Mouse (Mus musculus): ENCODE results near the gene Enox1.

Gene Enox1

DNA sequence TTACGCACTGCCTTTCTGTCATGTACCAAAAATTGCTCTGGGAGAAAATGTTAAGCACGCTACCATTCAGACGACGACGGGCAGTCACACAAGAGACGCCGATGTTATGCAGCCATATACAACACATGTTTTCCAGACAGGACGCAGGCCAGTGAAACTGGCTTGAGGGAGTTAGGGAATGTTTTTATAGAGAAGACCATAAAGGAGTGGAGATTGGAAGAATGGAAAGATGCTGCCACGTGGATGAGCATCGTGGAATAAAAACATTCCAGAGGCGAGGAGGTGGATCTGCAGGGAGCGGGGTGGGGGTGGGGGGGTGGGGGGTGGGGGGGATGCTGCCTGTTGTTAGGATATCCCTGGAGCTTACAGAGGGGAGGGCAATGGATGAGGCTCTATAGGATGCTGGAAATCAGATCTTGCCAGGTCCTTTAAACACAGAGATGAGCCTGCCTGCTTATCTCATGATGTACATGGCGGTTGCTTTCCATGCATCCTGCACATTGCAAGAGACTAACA is 116.4 kb downstream of the Enox1 start:
- DNase-seq (ENCODE audit: low spot score in 2 of 2) = no peak

- no peak for DNase-seq (ENCODE audit: low spot score in 2 of 2)
Observed at GRCm38 (mm10) chr14:77273721-77274120, 117.2 kb downstream of the Enox1 start.

GRCm38 (mm10) chr14:77275607-77276006 is 119.0 kb downstream of the Enox1 start:
- DNase-seq (ENCODE audit: low spot score in 2 of 2) = no peak

- DNase-seq (ENCODE audit: low spot score in 2 of 2) = no peak
Observed at GRCm38 (mm10) chr14:77279143-77279542, 122.6 kb downstream of the Enox1 start.

DNA sequence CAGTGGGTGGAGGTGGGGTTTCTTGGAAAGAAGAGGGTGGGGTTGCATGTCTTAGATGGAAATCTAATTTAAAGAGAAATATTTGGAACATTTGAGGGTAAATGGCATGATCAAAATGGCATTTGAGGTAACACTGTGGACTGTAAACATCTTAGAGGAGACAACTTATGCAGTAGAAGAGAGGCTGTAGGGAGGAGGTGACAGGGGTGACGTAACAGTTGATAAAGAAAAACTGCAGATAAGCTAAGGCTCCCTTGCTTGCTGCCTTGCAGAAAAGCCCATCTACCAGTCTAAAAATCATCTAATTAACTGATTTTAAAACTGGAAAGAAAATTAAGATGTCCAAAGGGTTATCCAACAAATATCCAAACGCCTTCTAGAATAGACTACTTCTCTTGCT is 123.9 kb downstream of the Enox1 start:
- no peak for DNase-seq (ENCODE audit: low spot score in 2 of 2)

DNA sequence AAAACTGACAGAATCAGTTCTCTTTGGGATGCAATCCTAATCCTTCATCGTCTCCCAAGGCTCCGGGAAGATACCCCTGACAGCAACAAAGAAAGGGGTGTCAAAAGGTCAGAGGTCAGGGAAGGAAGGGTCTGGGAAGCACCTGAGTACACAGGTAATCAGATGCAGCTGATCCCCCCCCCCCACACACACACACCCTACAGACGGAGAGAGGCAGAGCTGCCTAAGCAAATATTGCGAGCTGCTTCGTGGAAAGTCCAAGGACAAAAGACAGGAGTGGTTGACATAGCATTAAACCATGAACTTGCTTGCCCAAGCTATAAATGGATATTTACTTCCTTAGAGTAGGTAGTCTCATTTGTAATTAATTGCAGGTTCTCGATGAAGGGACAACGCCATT is 124.3 kb downstream of the Enox1 start:
- no peak for DNase-seq (ENCODE audit: low spot score in 2 of 2)

DNA sequence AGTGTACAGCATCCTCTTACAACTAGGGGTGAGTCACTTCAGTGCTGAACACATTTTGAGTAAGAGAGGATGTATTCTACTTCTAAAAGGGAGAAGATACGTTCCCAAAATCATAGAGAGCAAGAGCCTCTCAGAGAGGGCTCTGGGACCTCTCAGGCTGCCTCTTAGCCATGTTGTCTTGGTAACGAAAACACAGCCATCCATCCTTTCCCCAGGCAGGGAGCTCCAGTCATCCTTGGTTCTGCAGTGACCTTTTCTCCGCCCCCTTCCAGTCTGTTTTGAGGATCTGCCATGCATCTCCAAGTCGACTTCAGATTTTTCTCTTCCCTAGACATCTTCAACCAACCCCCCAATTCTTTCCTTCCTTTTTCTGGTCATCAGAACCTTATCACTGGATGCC is 127.4 kb downstream of the Enox1 start:
- DNase-seq (ENCODE audit: low spot score in 2 of 2) = no peak

DNA sequence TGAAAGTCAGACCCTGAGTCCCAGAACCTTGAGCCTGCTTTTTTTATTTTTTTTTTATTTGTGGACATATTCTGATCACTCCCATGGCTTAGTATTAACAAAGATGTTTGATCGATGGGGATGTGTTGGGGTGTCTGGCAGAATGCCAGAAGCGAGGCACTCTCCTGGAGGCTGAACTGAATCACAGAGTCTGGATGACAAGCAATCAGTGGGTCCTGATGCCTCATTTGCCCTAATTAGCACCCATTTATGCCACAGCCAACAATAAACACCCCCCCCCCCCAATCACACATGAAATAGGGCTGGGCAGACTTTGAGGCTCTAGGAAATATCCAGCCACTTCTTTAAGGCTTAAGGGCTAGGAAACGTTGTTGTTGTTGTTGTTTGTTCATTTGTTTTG is 128.9 kb downstream of the Enox1 start:
- no peak for DNase-seq (ENCODE audit: low spot score in 2 of 2)

DNA sequence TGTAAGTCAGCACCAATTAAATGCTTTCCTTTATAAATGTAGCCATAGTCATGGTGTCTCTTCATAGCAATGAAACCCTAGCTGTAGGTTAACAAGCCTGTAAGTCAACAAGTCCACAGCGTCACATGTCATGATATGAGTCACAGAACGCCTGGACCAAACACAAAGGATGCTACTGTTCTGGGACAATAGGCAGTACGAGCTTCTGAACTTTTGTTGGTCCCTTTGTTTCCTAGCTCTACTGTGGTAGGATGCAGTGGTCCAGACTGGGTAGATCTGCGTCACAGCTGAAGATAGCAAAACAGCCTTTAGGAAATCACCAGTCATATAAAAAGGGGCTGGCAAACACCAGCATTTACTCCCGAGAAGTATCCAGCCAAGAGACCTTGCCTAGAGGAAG is 135.2 kb downstream of the Enox1 start:
- no peak for DNase-seq (ENCODE audit: low spot score in 2 of 2)

- no peak for DNase-seq (ENCODE audit: low spot score in 2 of 2)
Observed at GRCm38 (mm10) chr14:77297039-77297438, 140.5 kb downstream of the Enox1 start.

GRCm38 (mm10) chr14:77298327-77298726 is 141.8 kb downstream of the Enox1 start:
- DNase-seq (ENCODE audit: low spot score in 2 of 2) = no peak

DNA sequence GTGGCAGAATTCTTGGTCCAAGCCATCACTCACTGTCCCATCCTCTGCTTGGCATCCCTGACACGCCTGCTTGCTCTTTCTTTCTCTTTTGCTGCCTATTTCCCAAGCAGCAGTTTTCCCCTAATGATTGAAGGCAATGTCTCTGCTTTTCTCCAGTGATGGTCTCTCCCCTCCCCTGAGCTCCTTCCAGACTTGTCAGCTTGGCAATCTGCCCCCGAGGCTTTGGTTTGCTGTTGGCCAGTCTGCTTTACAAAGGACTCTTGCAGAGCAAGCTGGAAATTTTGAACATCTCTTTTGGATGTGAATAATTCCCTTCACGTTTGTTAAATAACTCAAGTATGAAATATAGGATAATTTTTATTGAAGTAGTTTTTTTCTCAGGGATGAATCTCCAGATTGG is 153.0 kb downstream of the Enox1 start:
- DNase-seq (ENCODE audit: low spot score in 2 of 2) = no peak

DNA sequence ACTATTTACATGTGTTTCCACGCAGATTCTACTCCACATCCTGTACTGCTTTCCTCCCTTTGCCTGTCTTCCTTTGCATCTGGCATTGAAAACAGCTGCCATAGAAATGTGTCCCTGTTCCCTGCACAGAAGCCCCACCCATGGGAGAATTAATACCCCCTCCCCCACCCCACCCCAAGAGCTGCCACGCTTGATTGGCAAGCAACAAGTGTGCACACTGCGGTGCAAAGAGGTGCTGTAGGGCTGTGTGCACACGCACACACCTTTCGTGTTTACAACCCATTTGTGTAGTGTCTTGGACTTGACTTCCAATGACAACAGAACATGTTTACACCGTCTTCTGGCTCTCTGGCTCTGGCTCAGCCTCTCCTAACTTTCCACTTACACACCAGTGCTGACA is 154.9 kb downstream of the Enox1 start:
- DNase-seq (ENCODE audit: low spot score in 2 of 2) = no peak

- DNase-seq (ENCODE audit: low spot score in 2 of 2) = no peak
Observed at GRCm38 (mm10) chr14:77319396-77319795, 162.8 kb downstream of the Enox1 start.

GRCm38 (mm10) chr14:77324348-77324747 is 167.8 kb downstream of the Enox1 start:
- no peak for DNase-seq (ENCODE audit: low spot score in 2 of 2)

GRCm38 (mm10) chr14:77327693-77328092 is 171.1 kb downstream of the Enox1 start:
- DNase-seq (ENCODE audit: low spot score in 2 of 2) = no peak

- no peak for DNase-seq (ENCODE audit: low spot score in 2 of 2)
Observed at GRCm38 (mm10) chr14:77329791-77330190, 173.2 kb downstream of the Enox1 start.

DNA sequence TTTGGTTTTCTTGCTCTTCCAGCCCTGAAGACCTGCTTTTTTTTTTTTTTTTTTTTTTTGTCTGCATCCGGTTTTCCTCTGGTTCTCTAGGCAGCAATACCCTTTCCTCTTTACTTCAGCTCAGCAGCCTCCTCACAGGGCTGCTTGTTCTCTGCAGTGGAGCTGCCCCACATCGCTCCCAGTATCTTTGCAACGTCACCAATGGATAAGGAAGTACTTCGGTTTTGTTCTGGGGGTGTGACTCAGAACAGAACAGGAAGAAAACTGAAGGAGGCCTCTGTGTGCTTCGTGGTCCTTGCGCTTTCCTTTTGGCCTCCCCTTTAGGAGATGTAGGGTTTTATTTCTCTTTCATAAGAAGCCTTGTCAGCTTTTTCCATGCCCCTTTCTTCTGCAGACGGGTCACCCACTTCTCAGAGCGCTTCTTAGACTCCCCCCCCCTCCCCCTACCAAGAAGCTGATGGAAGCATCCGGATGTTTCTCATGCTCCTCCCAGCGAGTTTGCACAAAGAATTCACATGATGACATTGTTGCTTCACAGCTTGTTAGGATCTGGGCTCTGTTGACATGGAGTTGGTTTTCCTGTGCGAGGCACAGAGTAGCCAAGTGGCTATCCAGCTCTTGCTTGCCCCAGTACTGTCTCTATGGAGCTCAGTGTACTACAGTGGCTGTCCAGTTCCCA is 187.2 kb downstream of the Enox1 start:
- no peak for DNase-seq (ENCODE audit: low spot score in 2 of 2)

DNA sequence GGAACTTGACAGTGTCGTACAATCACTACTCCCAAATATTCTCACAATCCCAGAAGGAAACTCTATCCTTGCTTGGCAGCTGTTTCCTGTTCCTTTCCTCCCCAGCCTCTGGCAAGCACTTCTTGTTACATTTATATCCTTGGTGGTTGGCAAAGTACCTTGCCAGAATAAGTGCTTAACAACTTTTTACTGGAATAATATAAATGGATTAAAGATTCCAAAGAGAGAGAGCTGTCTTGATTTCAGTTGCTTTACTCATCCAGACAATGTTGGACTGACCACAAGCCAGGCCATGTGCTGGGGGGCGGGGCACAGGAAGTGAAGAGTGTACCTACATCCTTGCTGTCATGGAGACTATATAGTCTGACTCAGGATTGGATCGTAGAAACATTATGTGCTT is 189.7 kb downstream of the Enox1 start:
- no peak for DNase-seq (ENCODE audit: low spot score in 2 of 2)

DNA sequence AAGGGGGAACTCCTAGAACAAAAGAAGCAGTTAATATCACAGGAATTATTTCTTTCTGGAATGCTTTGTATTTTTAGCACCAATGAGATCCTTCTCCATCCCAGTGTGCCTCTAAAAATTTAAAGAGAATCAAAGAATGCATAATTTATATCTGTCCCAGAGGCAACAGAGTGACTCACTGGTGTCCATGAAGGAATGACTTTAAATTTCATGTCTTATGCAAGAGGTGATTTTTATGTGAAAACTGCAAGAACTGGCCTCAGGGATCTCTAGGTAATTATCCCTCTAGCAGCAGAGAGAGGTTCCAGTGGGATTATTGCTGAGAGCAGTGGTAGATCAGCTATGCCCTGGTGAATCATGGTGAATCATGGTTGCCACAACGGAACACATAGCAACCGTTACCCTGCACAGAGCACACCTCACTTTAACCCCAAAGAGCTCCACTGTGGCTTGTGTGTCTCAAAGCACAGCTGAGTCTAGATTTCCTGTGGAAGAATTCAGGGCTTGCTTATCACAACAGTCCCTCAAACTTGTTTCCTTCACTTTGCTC is 195.3 kb downstream of the Enox1 start:
- DNase-seq (ENCODE audit: low spot score in 2 of 2) = no peak

GRCm38 (mm10) chr14:77362662-77363061 is 206.1 kb downstream of the Enox1 start:
- no peak for DNase-seq (ENCODE audit: low spot score in 2 of 2)

- DNase-seq (ENCODE audit: low spot score in 2 of 2) = no peak
Observed at GRCm38 (mm10) chr14:77368411-77368810, 211.8 kb downstream of the Enox1 start.

DNA sequence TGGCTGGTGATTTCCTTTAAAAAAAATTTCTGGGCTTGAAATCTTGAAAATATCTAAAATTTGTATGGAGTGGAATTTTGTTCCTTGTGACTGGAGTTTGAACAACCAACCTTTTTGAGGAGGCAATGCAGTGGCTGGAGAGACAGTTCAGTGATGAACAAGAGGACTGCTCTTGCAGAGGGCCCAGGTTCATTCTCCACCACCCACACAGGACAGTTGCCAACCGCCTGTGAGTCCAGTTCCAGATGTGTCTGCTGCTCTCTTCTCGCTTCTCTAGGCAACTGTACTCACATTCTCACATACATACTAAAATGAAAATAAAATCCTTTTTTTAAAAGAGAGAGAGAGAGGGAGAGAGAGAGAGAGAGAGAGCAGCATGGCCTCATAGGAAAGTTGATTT is 212.5 kb downstream of the Enox1 start:
- no peak for DNase-seq (ENCODE audit: low spot score in 2 of 2)

GRCm38 (mm10) chr14:77370521-77370920 is 214.0 kb downstream of the Enox1 start:
- DNase-seq (ENCODE audit: low spot score in 2 of 2) = no peak

Data from urinary bladder, postnatal 36 days (tissue).